Comparison of ENCODE assay signal across 10 mouse cellular contexts in genomic region chr17:84086394-84086793, GRCm38 (mm10).
A peak's percentile ranks its signal among the peaks of the same experiment; 100 is the strongest.
DNase-seq lines count a peak whose midpoint lies in the region; ATAC-seq and TF ChIP-seq lines count a peak whose summit lies in the region.
"Had no signal": no experiment of that assay in that cellular context is flagged by ENCODE, and none has a peak within 500 bp of the region (broad histone marks: within the 10 kb centered on the region; RNA-seq: fewer than 3 reads in every experiment).

No protein-coding gene starts in this region.

- H3K79me3 ChIP-seq in C2C12 (ENCODE audit: low read depth) = no peaks in the 10 kb centered on the region

- H3K79me2 ChIP-seq in C2C12 (ENCODE audit: control insufficient read depth, insufficient read depth) = no peaks in the 10 kb centered on the region

- ATAC-seq in heart, embryonic 11.5 days (replicated peaks; ENCODE audit: insufficient number of reproducible peaks, low FRiP score, low TSS enrichment) = no peak
- no peak for ATAC-seq in kidney, postnatal 0 days (replicated peaks; ENCODE audit: low FRiP score, low read depth)
- no peak for ATAC-seq in midbrain, embryonic 11.5 days (ENCODE audit: low FRiP score)

- H3ac ChIP-seq in C2C12 (ENCODE audit: control insufficient read depth, insufficient read length, low read depth) = peak overlapping the region; percentile 19

- H3K27ac ChIP-seq in heart, embryonic 10.5 days = peak overlapping the region; percentile 65
- H3K27ac ChIP-seq in heart, embryonic 11.5 days (ENCODE audit: low read depth, low read length) = no peak overlapping the region
- H3K27ac ChIP-seq in kidney, postnatal 0 days = peak overlapping the region; percentile 70; the same call in 1 of the 2 replicates
- H3K27ac ChIP-seq in limb, embryonic 10.5 days = peak overlapping the region; percentile 50; the same call in 1 of the 2 replicates
- H3K27ac ChIP-seq in midbrain, embryonic 11.5 days (ENCODE audit: low read depth, low read length) = no peak overlapping the region

- WGBS in heart, embryonic 10.5 days = 86% methylated on average over 12 of the region's 12 CpGs
- 84% methylated on average over 12 of the region's 12 CpGs for WGBS in heart, embryonic 11.5 days (ENCODE audit: insufficient replicate concordance)
- 81% methylated on average over 12 of the region's 12 CpGs for WGBS in kidney, postnatal 0 days
- WGBS in limb, embryonic 10.5 days = 87% methylated on average over 12 of the region's 12 CpGs
- 90% methylated on average over 12 of the region's 12 CpGs for WGBS in midbrain, embryonic 11.5 days

- peaks cover 50% of the 10 kb centered on the region for H3K4me1 ChIP-seq in heart, embryonic 10.5 days
- H3K4me1 ChIP-seq in heart, embryonic 11.5 days (ENCODE audit: control insufficient read depth, insufficient read depth, low read length) = peaks cover 29% of the 10 kb centered on the region
- H3K4me1 ChIP-seq in kidney, postnatal 0 days (replicated peaks; ENCODE audit: insufficient read depth, low read length) = peaks cover 21% of the 10 kb centered on the region; the same call in 1 of the 2 replicates
- H3K4me1 ChIP-seq in limb, embryonic 10.5 days = peaks cover 48% of the 10 kb centered on the region
- H3K4me1 ChIP-seq in midbrain, embryonic 11.5 days (ENCODE audit: control insufficient read depth, insufficient read depth, low read length) = peaks cover 3% of the 10 kb centered on the region; the same call in 1 of the 2 replicates

- no peak overlapping the region for H3K4me2 ChIP-seq in heart, embryonic 11.5 days
- no peak overlapping the region for H3K4me2 ChIP-seq in kidney, postnatal 0 days (ENCODE audit: low read length)
- no peak overlapping the region for H3K4me2 ChIP-seq in midbrain, embryonic 11.5 days

- no peaks in the 10 kb centered on the region for H3K27me3 ChIP-seq in heart, embryonic 10.5 days (ENCODE audit: insufficient read depth, poor library complexity, severe bottlenecking)
- no peaks in the 10 kb centered on the region for H3K27me3 ChIP-seq in heart, embryonic 11.5 days (ENCODE audit: control insufficient read depth, insufficient read depth, low read length)
- H3K27me3 ChIP-seq in kidney, postnatal 0 days (ENCODE audit: insufficient read depth, low read length) = no peaks in the 10 kb centered on the region
- no peaks in the 10 kb centered on the region for H3K27me3 ChIP-seq in C2C12 (ENCODE audit: control insufficient read depth, insufficient read depth, insufficient read length)
- no peaks in the 10 kb centered on the region for H3K27me3 ChIP-seq in limb, embryonic 10.5 days (ENCODE audit: low read depth, poor library complexity, severe bottlenecking)
- H3K27me3 ChIP-seq in midbrain, embryonic 11.5 days (ENCODE audit: control insufficient read depth, insufficient read depth, low read length) = no peaks in the 10 kb centered on the region

- no peak overlapping the region for H3K4me3 ChIP-seq in heart, embryonic 10.5 days
- H3K4me3 ChIP-seq in heart, embryonic 11.5 days (ENCODE audit: low read depth, low read length) = no peak overlapping the region
- H3K4me3 ChIP-seq in kidney, postnatal 0 days (replicated peaks; ENCODE audit: low read depth, low read length) = no peak overlapping the region
- no peak overlapping the region for H3K4me3 ChIP-seq in C2C12 (ENCODE audit: insufficient read depth, poor library complexity, severe bottlenecking)
- no peak overlapping the region for H3K4me3 ChIP-seq in limb, embryonic 10.5 days
- no peak overlapping the region for H3K4me3 ChIP-seq in midbrain, embryonic 11.5 days (ENCODE audit: low read depth, low read length)

- DNase-seq in heart, embryonic 10.5 days (ENCODE audit: low spot score) = no peak
- no peak for DNase-seq in kidney, postnatal 0 days (ENCODE audit: low spot score)
- no peak for DNase-seq in kidney, adult 18-20 months
- no peak for DNase-seq in limb, embryonic 10.5 days (ENCODE audit: low spot score)
- DNase-seq in cerebellum, postnatal 14 days = no peak
- DNase-seq in midbrain, embryonic 11.5 days (ENCODE audit: low spot score, missing footprints) = no peak
- DNase-seq: gastrocnemius, postnatal 10 days; right cerebral cortex, adult 18-20 months had no signal

- no peak for TF ChIP-seq CTCF in kidney, postnatal 0 days (IDR thresholded peaks at IDR 0.05; ENCODE audit: low read depth)
- no peak for TF ChIP-seq CTCF in C2C12 (IDR thresholded peaks at IDR 0.05; ENCODE audit: control insufficient read depth, insufficient read depth, insufficient read length)

- H3K9me3 ChIP-seq in heart, embryonic 10.5 days = no peaks in the 10 kb centered on the region
- no peaks in the 10 kb centered on the region for H3K9me3 ChIP-seq in heart, embryonic 11.5 days (replicated peaks; ENCODE audit: control insufficient read depth, low read length)
- no peaks in the 10 kb centered on the region for H3K9me3 ChIP-seq in kidney, postnatal 0 days (replicated peaks; ENCODE audit: low read length)
- no peaks in the 10 kb centered on the region for H3K9me3 ChIP-seq in limb, embryonic 10.5 days (replicated peaks)
- no peaks in the 10 kb centered on the region for H3K9me3 ChIP-seq in midbrain, embryonic 11.5 days (ENCODE audit: control insufficient read depth, low read length)

- no peak overlapping the region for H3K9ac ChIP-seq in heart, embryonic 11.5 days (ENCODE audit: low read depth, low read length)
- H3K9ac ChIP-seq in kidney, postnatal 0 days (ENCODE audit: low read depth, low read length) = no peak overlapping the region
- H3K9ac ChIP-seq in midbrain, embryonic 11.5 days (ENCODE audit: low read length) = no peak overlapping the region

- H3K36me3 ChIP-seq in heart, embryonic 10.5 days = no peaks in the 10 kb centered on the region
- H3K36me3 ChIP-seq in heart, embryonic 11.5 days (ENCODE audit: control insufficient read depth, insufficient read depth, low read length) = no peaks in the 10 kb centered on the region
- H3K36me3 ChIP-seq in kidney, postnatal 0 days (ENCODE audit: insufficient read depth, low read length) = no peaks in the 10 kb centered on the region
- H3K36me3 ChIP-seq in C2C12 (ENCODE audit: control insufficient read depth, insufficient read depth) = no peaks in the 10 kb centered on the region
- H3K36me3 ChIP-seq in limb, embryonic 10.5 days = no peaks in the 10 kb centered on the region
- no peaks in the 10 kb centered on the region for H3K36me3 ChIP-seq in midbrain, embryonic 11.5 days (ENCODE audit: control insufficient read depth, insufficient read depth, low read length)

TF ChIP-seq in C2C12, 6 proteins besides CTCF, POLR2A, EP300 and RAD21:
- no peak for TF ChIP-seq MYOD1 (IDR thresholded peaks at IDR 0.05; ENCODE audit: control insufficient read depth, insufficient read length, low read depth)
- TF ChIP-seq USF1 (IDR thresholded peaks at IDR 0.05; ENCODE audit: low read depth) = no peak
- no peak for TF ChIP-seq CEBPB (IDR thresholded peaks at IDR 0.05; ENCODE audit: low read depth)
- TF ChIP-seq FOSL1 (IDR thresholded peaks at IDR 0.05; ENCODE audit: insufficient read depth, low read length, poor library complexity, severe bottlenecking) = no peak
- TF ChIP-seq MYOG (IDR thresholded peaks at IDR 0.05; ENCODE audit: control insufficient read depth, extremely low read depth, insufficient read length) = no peak
- no peak for TF ChIP-seq MAX (IDR thresholded peaks at IDR 0.05)
TF ChIP-seq in C2C12: peak in this region for 0.

Comparison
In these comparisons a context has a peak if more than half of its experiments do, and no peak if none do; other contexts are left out.
1. H3K27ac ChIP-seq: peak in heart, embryonic 10.5 days (single experiment), kidney, postnatal 0 days (single experiment) and limb, embryonic 10.5 days (single experiment); none in heart, embryonic 11.5 days (single experiment) and midbrain, embryonic 11.5 days (single experiment).